Mouse (Mus musculus) cerebellum, postnatal 4 days (tissue): ENCODE results near the gene Cela1.

Experiments used
- DNase-seq, 2 experiments: peaks; one replicate each; pipeline ENCODE4 v3.0.0; 2022; ENCODE audit warnings: low spot score in 2 of 2, mixed read lengths in 1 of 2

Gene Cela1

GRCm38 (mm10) chr15:100705376-100705775 lies 17.7 kb upstream of the Cela1 start:
- DNase-seq, result no peak

DNA sequence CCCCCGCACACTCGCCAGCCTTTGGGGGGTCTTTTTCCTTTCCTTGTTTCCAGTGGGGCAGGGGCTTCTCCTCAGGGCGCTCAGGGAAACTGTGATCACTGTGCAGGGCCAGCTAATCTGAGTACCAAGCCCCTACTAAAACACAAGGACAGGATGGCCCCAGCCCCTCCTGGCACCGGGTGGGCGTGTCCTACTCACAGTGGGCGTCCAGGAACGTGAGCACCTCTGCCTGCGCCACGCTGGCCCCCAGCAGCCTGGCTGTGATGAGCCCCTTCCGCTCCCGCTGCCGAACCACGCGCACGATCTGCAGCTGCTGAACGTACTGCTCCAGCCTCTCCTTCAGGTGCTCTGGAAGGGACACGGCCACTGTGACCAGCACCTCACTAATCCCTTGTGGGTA lies 16.2 kb upstream of the Cela1 start:
- no peak for DNase-seq

- no peak for DNase-seq
These were observed 14.1 kb upstream of the Cela1 start for GRCm38 (mm10) chr15:100701856-100702255.

- no peak for DNase-seq
These were observed 13.4 kb upstream of the Cela1 start for GRCm38 (mm10) chr15:100701108-100701507.

DNA sequence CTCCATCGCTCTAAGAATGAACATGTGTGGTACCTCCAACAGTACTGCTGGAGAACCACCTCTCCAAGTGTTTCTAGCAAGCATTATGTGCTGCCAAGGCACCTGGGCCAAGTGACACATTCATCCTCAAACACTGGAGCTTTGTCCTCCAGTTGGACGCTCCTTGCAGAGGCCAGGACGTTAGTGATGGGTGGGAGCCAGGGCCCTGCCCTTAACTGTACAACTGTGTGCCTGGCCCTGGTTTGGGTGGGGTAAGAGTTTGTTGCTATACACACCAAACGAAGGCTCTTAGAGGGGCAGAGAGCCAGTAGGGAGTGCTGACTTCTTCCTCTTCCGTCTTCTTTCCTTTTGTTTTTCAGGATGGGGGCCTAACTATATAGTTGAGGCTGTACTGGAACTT lies 12.7 kb upstream of the Cela1 start:
- no peak for DNase-seq

GRCm38 (mm10) chr15:100699386-100699785 lies 11.7 kb upstream of the Cela1 start:
- DNase-seq, result no peak

GRCm38 (mm10) chr15:100698078-100698477 lies 10.4 kb upstream of the Cela1 start:
- no peak for DNase-seq

GRCm38 (mm10) chr15:100694406-100694805 lies 6.7 kb upstream of the Cela1 start:
- no peak for DNase-seq

DNA sequence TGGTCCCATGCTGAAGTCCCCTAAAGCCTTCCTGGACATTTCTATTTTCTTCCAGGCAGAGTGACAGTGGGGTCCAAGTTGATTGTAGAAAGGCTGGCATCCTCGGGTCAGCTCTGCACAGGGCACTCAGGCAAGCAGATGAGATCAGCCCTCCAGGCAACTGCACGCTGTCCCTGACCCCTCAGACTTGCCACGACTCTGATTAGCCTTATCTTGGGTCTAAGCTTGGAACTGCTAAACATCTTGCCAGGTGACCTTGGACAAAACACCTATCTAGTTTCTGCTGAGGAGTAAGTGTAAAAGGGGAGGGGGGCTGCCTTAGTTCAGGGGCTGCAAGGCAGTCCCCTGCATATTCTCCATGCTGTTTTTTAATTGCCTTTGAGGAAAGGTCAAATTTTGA lies 4.3 kb upstream of the Cela1 start:
- no peak for DNase-seq

- DNase-seq, result no peak
These were observed 732 bp downstream of the Cela1 start for GRCm38 (mm10) chr15:100686989-100687388.

DNA sequence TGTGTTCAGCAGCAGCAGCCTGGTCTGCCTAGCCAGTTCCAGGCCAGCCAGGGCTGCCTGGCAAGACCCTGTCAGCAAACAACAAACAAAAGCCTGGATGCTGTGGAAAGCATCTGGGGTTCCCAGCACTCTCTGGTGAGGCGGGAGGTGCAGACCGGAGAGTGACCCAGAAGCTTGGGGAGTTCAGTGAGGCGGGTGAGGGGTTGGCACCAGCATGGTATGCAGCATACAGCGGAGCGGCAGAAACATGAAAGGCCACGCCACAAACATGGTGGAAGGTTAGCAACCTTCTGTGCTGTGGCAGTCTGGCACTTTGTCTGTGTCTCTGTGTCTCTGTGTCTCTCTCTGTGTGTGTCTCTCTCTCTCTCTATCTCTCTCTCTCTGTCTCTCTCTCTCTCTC lies 1.3 kb downstream of the Cela1 start:
- DNase-seq, result no peak

- no peak for DNase-seq
These were observed 1.9 kb downstream of the Cela1 start for GRCm38 (mm10) chr15:100685849-100686248.

DNA sequence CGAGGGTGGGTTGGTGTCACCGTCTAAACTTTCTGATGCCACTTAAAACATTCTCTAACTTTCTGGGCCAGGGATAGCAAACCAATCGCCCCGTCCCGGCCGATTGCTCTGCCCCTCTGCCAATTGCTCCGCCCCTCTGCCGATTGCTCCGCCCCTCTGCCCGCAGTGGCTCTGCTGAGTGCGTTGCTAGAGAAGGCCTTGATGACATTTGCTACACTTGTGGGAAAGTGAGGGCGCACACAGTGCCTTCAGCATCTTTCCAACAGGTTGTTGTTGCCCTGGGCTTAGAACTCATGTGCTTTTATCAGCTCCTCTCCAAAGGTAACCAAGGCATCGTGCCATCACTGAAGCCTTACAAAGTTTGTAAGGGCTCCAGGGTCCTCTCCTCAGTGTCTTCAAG lies 2.5 kb downstream of the Cela1 start:
- no peak for DNase-seq

DNA sequence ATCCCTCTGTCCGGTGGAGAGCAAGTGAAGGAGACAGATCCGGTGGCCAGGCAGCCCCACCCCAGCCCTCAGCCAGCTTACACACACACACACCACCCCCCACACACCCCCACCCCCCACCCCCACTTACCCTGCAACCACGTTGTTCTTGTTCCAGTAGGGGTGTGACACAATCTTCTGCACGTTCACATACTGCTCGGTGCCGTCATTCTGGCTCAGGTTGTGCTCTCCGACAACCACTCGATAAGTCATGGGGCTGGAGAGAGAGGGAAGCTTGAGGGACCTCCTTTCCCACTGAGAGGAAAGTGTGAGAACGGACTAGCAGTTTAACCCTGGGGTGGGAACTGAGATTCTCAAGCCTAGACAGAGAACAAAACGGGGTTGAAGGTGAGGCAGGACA lies 3.3 kb downstream of the Cela1 start:
- DNase-seq, result no peak

GRCm38 (mm10) chr15:100683041-100683440 lies 4.7 kb downstream of the Cela1 start:
- DNase-seq, result peak; percentile 50 to 77

- DNase-seq, result no peak
These were observed 6.0 kb downstream of the Cela1 start for GRCm38 (mm10) chr15:100681770-100682169.

GRCm38 (mm10) chr15:100680381-100680780 lies 7.3 kb downstream of the Cela1 start:
- no peak for DNase-seq

DNA sequence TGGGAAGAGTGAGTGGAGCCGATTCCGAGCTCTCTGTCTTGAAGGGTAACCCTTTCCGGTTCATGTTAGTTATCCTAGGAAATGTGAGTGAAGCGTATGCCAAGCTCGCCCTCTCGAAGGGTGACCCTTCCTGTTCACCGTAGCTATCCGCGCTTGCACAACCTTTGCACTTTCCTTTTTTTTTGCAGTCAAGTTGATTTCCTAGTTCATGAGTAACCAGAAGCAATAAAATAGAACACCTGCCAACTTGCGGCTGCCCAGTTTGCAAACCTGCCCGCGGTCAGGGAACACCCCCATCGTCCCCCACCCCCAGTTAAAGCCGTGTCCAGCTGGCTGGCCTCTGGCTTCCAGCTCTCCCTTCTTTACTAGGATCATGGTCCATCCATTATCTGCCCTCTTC lies 8.7 kb downstream of the Cela1 start:
- DNase-seq, result no peak

- no peak for DNase-seq
These were observed 9.1 kb downstream of the Cela1 start for GRCm38 (mm10) chr15:100678581-100678980.

DNA sequence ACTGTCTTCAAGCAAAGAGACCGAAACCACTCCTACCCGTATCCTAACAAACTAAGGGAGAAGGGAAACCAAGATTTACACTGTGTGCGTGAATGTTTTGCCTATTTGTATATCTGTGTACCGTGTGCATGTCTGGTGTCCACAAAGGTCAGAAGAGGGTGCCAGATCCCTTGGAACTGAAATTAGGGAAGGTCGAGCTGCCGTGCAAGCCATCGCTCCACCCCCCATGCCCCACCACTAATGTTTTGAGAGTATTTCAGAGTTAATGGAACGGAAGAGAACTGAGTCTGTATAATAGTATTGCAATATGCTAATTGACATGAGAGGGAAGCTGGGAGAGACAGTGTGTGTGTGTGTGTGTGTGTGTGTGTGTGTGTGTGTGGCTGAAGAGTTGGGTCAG lies 10.0 kb downstream of the Cela1 start:
- DNase-seq, result no peak

DNA sequence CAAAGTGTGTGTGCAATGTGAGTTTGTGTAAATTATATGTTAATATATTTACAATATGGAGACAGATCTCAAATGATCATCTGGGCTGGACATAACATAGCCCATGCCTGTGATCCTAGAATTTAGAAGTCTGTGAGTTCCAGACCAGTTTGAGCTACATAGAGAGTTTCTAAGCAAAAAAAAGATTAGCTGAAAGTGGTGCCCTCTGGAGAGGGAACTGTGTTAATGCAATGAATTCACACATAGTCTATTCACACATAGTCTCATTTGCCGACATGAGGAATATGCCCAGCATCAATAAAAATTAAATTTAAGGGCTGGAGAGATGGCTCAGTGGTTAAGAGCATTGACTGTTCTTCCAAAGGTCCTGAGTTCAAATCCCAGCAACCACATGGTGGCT lies 11.2 kb downstream of the Cela1 start:
- DNase-seq, result no peak

DNA sequence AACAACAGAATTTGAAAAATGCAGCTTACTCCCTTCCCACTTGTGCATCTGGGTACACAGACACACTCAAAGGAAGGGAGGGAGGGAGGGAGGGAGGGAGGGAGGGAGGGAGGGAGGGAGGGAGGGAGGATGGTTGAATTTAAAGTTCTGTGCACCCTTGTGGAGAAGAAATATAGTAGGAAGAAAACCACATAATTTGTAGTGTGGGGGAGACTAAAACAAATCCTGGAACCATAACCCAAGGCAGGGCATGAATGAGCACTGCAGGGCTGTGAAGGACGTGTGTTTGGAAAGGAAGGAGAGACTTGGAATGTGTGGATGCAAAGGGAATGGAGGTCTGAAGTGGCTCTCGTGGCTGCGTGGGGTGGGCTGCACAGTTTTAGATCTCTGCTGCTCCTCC lies 12.2 kb downstream of the Cela1 start:
- no peak for DNase-seq

DNA sequence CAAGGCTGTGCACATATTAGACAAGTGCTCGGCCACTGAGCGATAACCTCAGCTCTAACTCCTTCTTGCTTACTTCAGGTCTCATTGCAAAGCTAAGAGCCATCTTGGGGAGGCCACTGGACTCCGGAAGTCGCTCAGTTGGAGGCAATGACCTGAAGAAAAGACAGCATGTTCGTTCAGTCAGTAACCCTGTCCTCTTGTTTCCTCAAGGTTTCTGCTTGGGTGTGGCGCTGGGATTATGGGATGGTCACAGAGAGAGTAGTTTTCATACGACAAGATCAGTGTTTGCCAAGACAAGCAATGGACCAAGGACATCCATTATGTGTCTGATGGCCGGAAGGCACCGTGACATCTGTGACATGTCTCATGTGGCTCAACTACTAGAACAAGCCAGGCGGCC lies 13.2 kb downstream of the Cela1 start:
- DNase-seq, result no peak

DNA sequence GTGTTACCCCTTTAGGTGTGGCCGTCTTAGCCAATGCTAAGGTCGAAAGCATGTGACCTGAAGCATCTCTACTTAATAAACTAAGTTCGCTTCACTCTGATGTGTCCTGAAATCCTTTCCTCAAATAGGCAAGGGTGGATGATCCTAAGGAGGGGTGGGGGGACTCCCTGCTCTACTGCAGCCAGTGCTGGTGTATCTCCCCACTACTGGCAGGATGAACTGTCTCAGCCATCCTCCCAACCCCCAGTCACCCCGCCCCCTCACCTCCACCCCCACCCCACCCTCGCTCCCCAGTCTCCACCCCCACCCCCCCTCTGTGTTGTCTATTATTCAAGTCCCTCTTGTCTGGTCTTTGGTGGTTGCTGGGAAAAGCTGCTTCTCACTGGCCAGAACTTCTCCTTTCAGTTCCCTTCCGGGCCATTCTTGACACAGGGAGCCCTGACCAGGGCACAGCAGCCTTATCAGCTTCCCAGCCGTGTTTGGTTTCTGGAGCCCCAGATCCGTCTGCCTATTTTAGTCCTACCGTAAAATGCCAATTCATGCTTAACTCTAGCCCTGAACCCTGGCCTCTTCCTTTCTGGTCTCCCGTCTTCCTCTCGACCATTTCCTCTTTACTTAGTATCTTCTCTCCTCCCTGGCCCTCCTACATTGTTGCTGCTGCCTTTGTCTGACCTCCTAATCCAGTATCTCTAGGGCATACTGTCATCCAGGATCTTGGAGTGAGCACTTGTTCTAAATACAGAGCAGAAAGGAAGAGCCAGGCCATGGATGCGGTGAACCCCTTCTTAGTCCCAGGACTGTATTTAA lies 13.9 kb downstream of the Cela1 start:
- no peak for DNase-seq
